Mouse (Mus musculus): ENCODE measurements around the gene Clpsl2. TPM values are rescaled to one million over a fixed set of nuclear protein-coding genes. Genes with fewer than 3 reads are reported as not detected.
A peak's percentile ranks its signal among the peaks of the same experiment; 100 is the strongest.

Clpsl2 gene
- polyA plus RNA-seq, 1 experiment from 2014 or later, result not detected

- Histone ChIP-seq H3K4me3 (ENCODE audit: low read depth, low read length) (peak overlapping the region; percentile 42), H3K4me1 (ENCODE audit: control insufficient read depth, insufficient read depth, low read length) (peaks cover 23% of the 10 kb centered on the region; the same call in 1 of the 2 replicates), H3K9me3 (ENCODE audit: control insufficient read depth, low read length) (no peaks in the 10 kb centered on the region), H3K27ac (replicated peaks; ENCODE audit: low read depth, low read length) (peak overlapping the region; percentile 72), H3K9ac (ENCODE audit: low read depth, low read length) (peak overlapping the region; percentile 58), H3K27me3 (replicated peaks; ENCODE audit: control insufficient read depth, insufficient read depth, low read length) (no peaks in the 10 kb centered on the region), H3K36me3 (ENCODE audit: control insufficient read depth, insufficient read depth, low read length) (no peaks in the 10 kb centered on the region), H3K4me2 (ENCODE audit: low read depth, low read length) (peak overlapping the region; percentile 85)
- peak; percentile 90 for DNase-seq (ENCODE audit: low spot score)
- peak; percentile 67 for ATAC-seq (ENCODE audit: low read depth)
- WGBS, result 3% methylated on average over 13 of the region's 46 CpGs
Observed at GRCm38 (mm10) chr17:28517956-28518614, 31.1 kb upstream of the Clpsl2 start.

- Histone ChIP-seq H3K36me3 (ENCODE audit: control insufficient read depth, insufficient read depth, low read length) (no peaks in the 10 kb centered on the region), H3K9me3 (ENCODE audit: control insufficient read depth, low read length) (no peaks in the 10 kb centered on the region), H3K4me3 (ENCODE audit: low read depth, low read length) (peak overlapping the region; percentile 42), H3K4me1 (ENCODE audit: control insufficient read depth, insufficient read depth, low read length) (peaks cover 23% of the 10 kb centered on the region; the same call in 1 of the 2 replicates), H3K27me3 (replicated peaks; ENCODE audit: control insufficient read depth, insufficient read depth, low read length) (no peaks in the 10 kb centered on the region), H3K9ac (ENCODE audit: low read depth, low read length) (peak overlapping the region; percentile 58), H3K27ac (replicated peaks; ENCODE audit: low read depth, low read length) (peak overlapping the region; percentile 72), H3K4me2 (ENCODE audit: low read depth, low read length) (peak overlapping the region; percentile 85)
- ATAC-seq (ENCODE audit: low read depth), result no peak
- DNase-seq (ENCODE audit: low spot score), result peak; percentile 23
- 17% methylated on average over 8 of the region's 8 CpGs for WGBS
Observed at GRCm38 (mm10) chr17:28518615-28519071, 30.6 kb upstream of the Clpsl2 start.

GRCm38 (mm10) chr17:28519827-28520226 lies 29.4 kb upstream of the Clpsl2 start:
- no peaks in the 10 kb centered on the region for H3K9me3 ChIP-seq (ENCODE audit: control insufficient read depth, low read length)
- H3K4me3 ChIP-seq (ENCODE audit: low read depth, low read length), result no peak overlapping the region
- no peaks in the 10 kb centered on the region for H3K36me3 ChIP-seq (ENCODE audit: control insufficient read depth, insufficient read depth, low read length)
- H3K9ac ChIP-seq (ENCODE audit: low read depth, low read length), result no peak overlapping the region
- WGBS, result 87% methylated on average over 3 of the region's 3 CpGs
- DNase-seq (ENCODE audit: low spot score), result no peak
- H3K27me3 ChIP-seq (replicated peaks; ENCODE audit: control insufficient read depth, insufficient read depth, low read length), result no peaks in the 10 kb centered on the region
- peaks cover 23% of the 10 kb centered on the region; the same call in 1 of the 2 replicates for H3K4me1 ChIP-seq (ENCODE audit: control insufficient read depth, insufficient read depth, low read length)
- H3K27ac ChIP-seq (replicated peaks; ENCODE audit: low read depth, low read length), result no peak overlapping the region
- H3K4me2 ChIP-seq (ENCODE audit: low read depth, low read length), result no peak overlapping the region
- no peak for ATAC-seq (ENCODE audit: low read depth)

DNA sequence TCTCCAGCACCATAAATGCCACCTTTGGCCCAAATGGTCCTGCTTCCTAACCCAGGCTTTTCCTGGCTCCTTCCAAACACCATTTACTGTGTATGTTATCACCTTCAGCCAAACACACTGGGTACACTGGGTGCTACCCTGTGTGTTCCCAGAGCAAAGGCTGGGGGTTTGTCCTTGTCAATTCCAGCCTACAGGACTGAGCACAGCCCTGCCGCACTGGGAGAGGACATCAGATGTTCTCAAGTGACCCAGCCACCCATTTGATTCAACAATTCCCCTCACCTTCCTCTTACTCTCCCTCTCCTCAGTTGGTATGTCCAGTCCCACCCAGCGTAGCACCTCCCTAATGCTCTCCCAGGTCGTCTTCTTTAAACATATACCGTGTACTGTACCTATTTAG lies 28.6 kb upstream of the Clpsl2 start:
- 79% methylated on average over 4 of the region's 4 CpGs for WGBS
- Histone ChIP-seq H3K36me3 (ENCODE audit: control insufficient read depth, insufficient read depth, low read length) (no peaks in the 10 kb centered on the region), H3K27me3 (replicated peaks; ENCODE audit: control insufficient read depth, insufficient read depth, low read length) (no peaks in the 10 kb centered on the region), H3K4me2 (ENCODE audit: low read depth, low read length) (no peak overlapping the region), H3K27ac (replicated peaks; ENCODE audit: low read depth, low read length) (no peak overlapping the region), H3K4me1 (ENCODE audit: control insufficient read depth, insufficient read depth, low read length) (peaks cover 23% of the 10 kb centered on the region; the same call in 1 of the 2 replicates), H3K4me3 (ENCODE audit: low read depth, low read length) (no peak overlapping the region), H3K9ac (ENCODE audit: low read depth, low read length) (no peak overlapping the region), H3K9me3 (ENCODE audit: control insufficient read depth, low read length) (no peaks in the 10 kb centered on the region)
- no peak for DNase-seq (ENCODE audit: low spot score)
- ATAC-seq (ENCODE audit: low read depth), result no peak

- H3K9ac ChIP-seq (ENCODE audit: low read depth, low read length), result no peak overlapping the region
- no peak overlapping the region for H3K4me3 ChIP-seq (ENCODE audit: low read depth, low read length)
- no peak overlapping the region for H3K27ac ChIP-seq (replicated peaks; ENCODE audit: low read depth, low read length)
- H3K36me3 ChIP-seq (ENCODE audit: control insufficient read depth, insufficient read depth, low read length), result no peaks in the 10 kb centered on the region
- H3K9me3 ChIP-seq (ENCODE audit: control insufficient read depth, low read length), result no peaks in the 10 kb centered on the region
- DNase-seq (ENCODE audit: low spot score) (no peak), ATAC-seq (ENCODE audit: low read depth) (no peak)
- peaks cover 23% of the 10 kb centered on the region; the same call in 1 of the 2 replicates for H3K4me1 ChIP-seq (ENCODE audit: control insufficient read depth, insufficient read depth, low read length)
- no peak overlapping the region for H3K4me2 ChIP-seq (ENCODE audit: low read depth, low read length)
- H3K27me3 ChIP-seq (replicated peaks; ENCODE audit: control insufficient read depth, insufficient read depth, low read length), result no peaks in the 10 kb centered on the region
- WGBS, result 54% methylated on average over 5 of the region's 5 CpGs
Observed at GRCm38 (mm10) chr17:28521071-28521726, 28.0 kb upstream of the Clpsl2 start.

- H3K27ac ChIP-seq (replicated peaks; ENCODE audit: low read depth, low read length), result no peak overlapping the region
- 36% methylated on average over 6 of the region's 6 CpGs for WGBS
Observed at GRCm38 (mm10) chr17:28521920-28522319, 27.3 kb upstream of the Clpsl2 start.

GRCm38 (mm10) chr17:28522623-28523354 lies 26.4 kb upstream of the Clpsl2 start:
- Histone ChIP-seq H3K9me3 (ENCODE audit: control insufficient read depth, low read length) (no peaks in the 10 kb centered on the region), H3K4me1 (ENCODE audit: control insufficient read depth, insufficient read depth, low read length) (peaks cover 26% of the 10 kb centered on the region), H3K4me3 (ENCODE audit: low read depth, low read length) (peak overlapping the region; percentile 72), H3K9ac (ENCODE audit: low read depth, low read length) (peak overlapping the region; percentile 77), H3K27ac (replicated peaks; ENCODE audit: low read depth, low read length) (peak overlapping the region; percentile 94), H3K36me3 (ENCODE audit: control insufficient read depth, insufficient read depth, low read length) (no peaks in the 10 kb centered on the region), H3K27me3 (replicated peaks; ENCODE audit: control insufficient read depth, insufficient read depth, low read length) (no peaks in the 10 kb centered on the region), H3K4me2 (ENCODE audit: low read depth, low read length) (peak overlapping the region; percentile 96)
- peak; percentile 84 for ATAC-seq (ENCODE audit: low read depth)
- WGBS, result under 1% methylated on average over 35 of the region's 66 CpGs
- peak; percentile 94 for DNase-seq (ENCODE audit: low spot score)

More at GRCm38 (mm10) chr17:28521920-28522319, 27.3 kb upstream of the Clpsl2 start:
- no peaks in the 10 kb centered on the region for H3K9me3 ChIP-seq (ENCODE audit: control insufficient read depth, low read length)
- DNase-seq (ENCODE audit: low spot score), result no peak
- H3K9ac ChIP-seq (ENCODE audit: low read depth, low read length), result no peak overlapping the region
- H3K4me2 ChIP-seq (ENCODE audit: low read depth, low read length), result peak overlapping the region; percentile 96
- H3K4me3 ChIP-seq (ENCODE audit: low read depth, low read length), result peak overlapping the region; percentile 72; the same call in 1 of the 2 replicates
- no peaks in the 10 kb centered on the region for H3K27me3 ChIP-seq (replicated peaks; ENCODE audit: control insufficient read depth, insufficient read depth, low read length)
- H3K36me3 ChIP-seq (ENCODE audit: control insufficient read depth, insufficient read depth, low read length), result no peaks in the 10 kb centered on the region
- ATAC-seq (ENCODE audit: low read depth), result no peak
- peaks cover 23% of the 10 kb centered on the region; the same call in 1 of the 2 replicates for H3K4me1 ChIP-seq (ENCODE audit: control insufficient read depth, insufficient read depth, low read length)

DNA sequence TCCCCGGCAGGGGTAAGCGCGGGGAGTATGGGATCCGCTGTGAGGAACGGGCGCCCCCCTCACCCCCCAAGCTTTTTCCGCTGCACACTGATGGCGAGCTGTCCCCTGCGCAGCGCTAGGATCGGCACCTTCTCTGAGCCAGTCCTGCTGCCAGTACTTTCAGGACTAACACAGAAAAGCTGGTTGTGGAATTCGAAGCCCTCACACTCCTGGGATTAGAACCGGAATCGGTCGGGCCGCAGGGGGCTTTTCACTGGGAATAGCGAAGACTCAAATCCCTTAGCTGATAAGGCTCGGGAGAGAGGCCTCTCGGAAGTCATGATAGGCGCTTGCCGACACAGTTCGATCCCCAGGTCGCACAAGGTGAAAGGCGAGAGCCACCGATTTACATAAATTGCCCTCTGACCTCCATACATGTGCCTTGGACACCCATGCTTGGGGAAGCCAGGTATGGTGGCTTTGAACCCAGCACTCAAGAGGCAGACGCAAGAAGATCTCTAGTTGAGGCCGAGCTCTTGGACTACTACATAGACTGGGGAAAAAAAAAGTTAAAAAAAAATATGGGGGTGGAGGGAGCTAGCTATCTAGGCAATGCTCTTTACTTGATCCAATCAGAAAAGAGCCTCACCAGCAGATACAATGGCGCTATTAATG lies 25.7 kb upstream of the Clpsl2 start:
- peak overlapping the region; percentile 77 for H3K9ac ChIP-seq (ENCODE audit: low read depth, low read length)
- peak overlapping the region; percentile 94 for H3K27ac ChIP-seq (replicated peaks; ENCODE audit: low read depth, low read length)
- no peaks in the 10 kb centered on the region for H3K27me3 ChIP-seq (replicated peaks; ENCODE audit: control insufficient read depth, insufficient read depth, low read length)
- DNase-seq (ENCODE audit: low spot score) (no peak), ATAC-seq (ENCODE audit: low read depth) (peak; percentile 34; the same call in 1 of the 2 replicates)
- H3K9me3 ChIP-seq (ENCODE audit: control insufficient read depth, low read length), result no peaks in the 10 kb centered on the region
- WGBS, result 9% methylated on average over 20 of the region's 28 CpGs
- peak overlapping the region; percentile 72 for H3K4me3 ChIP-seq (ENCODE audit: low read depth, low read length)
- H3K4me1 ChIP-seq (ENCODE audit: control insufficient read depth, insufficient read depth, low read length), result peaks cover 21% of the 10 kb centered on the region
- H3K4me2 ChIP-seq (ENCODE audit: low read depth, low read length), result peak overlapping the region; percentile 96
- no peaks in the 10 kb centered on the region for H3K36me3 ChIP-seq (ENCODE audit: control insufficient read depth, insufficient read depth, low read length)
